Mouse (Mus musculus): ENCODE results near the gene Syt5.
"Not testable (repeated sequence)": the region's sequence is repeated elsewhere in the genome, so short reads cannot be mapped to it uniquely, and the experiment has no call there.

Syt5 gene

DNA sequence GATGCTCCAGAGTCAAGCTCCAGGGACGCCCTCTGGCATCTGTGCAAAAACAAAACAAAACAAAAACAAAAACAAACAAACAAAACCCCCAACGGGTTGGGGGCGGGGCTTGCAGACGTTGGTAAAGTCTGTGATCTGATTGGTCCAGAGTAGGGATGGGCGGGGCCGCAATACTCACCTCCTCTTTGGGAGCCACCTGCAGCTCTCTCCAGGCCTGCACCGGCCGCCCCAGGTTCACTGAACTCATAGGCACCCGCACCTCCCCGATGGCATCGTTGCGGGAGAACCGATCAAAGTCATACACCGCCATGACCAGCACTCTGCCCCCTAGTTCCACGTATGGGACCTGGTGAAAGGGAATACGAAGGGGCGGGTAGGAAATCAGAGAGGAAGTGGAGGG is 5.3 kb downstream of the Syt5 start:
- no peaks in the 10 kb centered on the region for H3K36me3 ChIP-seq (ENCODE audit: insufficient read depth, low read length)
- peaks cover 61% of the 10 kb centered on the region for H3K4me1 ChIP-seq (replicated peaks; ENCODE audit: low read depth, low read length)
- H3K4me3 ChIP-seq (replicated peaks; ENCODE audit: low read length) = peak overlapping the region; percentile 71
- peaks cover 13% of the 10 kb centered on the region for H3K9me3 ChIP-seq (ENCODE audit: low read length)
- TF ChIP-seq POU5F1 (IDR thresholded peaks at IDR 0.05; ENCODE audit: borderline replicate concordance, low read length) = no peak
- no peak for TF ChIP-seq CTCF (conservative IDR thresholded peaks at IDR 0.05; ENCODE audit: low read length)
- TF ChIP-seq NANOG (IDR thresholded peaks at IDR 0.05; ENCODE audit: borderline replicate concordance, low read length) = no peak
- H3K27me3 ChIP-seq (ENCODE audit: insufficient read depth, low read length) = peaks cover 7% of the 10 kb centered on the region; the same call in 1 of the 2 replicates

DNA sequence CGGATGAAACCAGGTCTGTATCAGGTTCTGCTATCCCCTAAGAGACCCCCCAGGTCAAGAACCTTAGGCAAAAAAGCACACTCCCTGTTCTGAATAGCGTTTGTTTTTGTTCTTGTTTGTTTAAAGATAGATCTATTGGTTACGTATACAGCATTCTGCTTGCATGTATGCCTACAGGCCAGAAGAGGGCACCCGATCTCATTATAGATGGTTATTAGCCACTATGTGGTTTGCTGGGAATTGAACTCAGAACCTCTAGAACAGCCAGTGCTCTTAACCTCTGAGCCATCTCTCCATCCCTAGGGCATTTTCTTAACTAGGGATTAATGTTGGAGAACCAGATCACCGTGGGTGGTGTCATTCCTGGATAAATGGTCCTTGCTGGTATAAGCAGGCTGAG is 6.0 kb downstream of the Syt5 start:
- H3K36me3 ChIP-seq (ENCODE audit: insufficient read depth, low read length) = no peaks in the 10 kb centered on the region
- TF ChIP-seq NANOG (IDR thresholded peaks at IDR 0.05; ENCODE audit: borderline replicate concordance, low read length) = no peak
- 0 out of 2 replicates have a peak, but pooled peaks have one; percentile 7 for TF ChIP-seq CTCF (conservative IDR thresholded peaks at IDR 0.05; ENCODE audit: low read length)
- no peak for TF ChIP-seq POU5F1 (IDR thresholded peaks at IDR 0.05; ENCODE audit: borderline replicate concordance, low read length)
- H3K9me3 ChIP-seq (ENCODE audit: low read length) = peaks cover 13% of the 10 kb centered on the region
- H3K27me3 ChIP-seq (ENCODE audit: insufficient read depth, low read length) = peaks cover 2% of the 10 kb centered on the region; the same call in 1 of the 2 replicates
- peaks cover 59% of the 10 kb centered on the region for H3K4me1 ChIP-seq (replicated peaks; ENCODE audit: low read depth, low read length)
- no peak overlapping the region for H3K4me3 ChIP-seq (replicated peaks; ENCODE audit: low read length)

DNA sequence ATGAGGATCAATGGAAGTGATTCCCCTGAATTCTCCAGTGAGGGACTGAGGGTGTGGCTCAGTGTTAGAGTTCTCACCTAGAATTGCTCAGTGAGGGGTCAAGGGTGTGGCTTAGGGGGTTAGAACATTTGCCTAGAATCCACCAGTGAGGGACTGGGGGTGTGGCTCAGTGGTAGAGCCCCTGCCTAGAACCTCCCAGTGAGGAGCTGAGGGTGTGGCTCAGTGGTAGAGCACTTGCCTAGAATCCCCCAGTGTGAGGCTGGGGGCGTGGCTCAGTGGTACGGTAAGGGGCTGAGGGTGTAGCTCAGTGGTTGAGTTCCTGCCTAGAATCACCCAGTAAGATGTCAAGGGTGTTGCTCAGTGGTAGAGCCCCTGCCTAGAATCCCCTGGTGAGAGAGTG is 8.3 kb downstream of the Syt5 start:
- Histone ChIP-seq H3K9me3 (ENCODE audit: low read length) (peaks cover 13% of the 10 kb centered on the region), H3K4me3 (replicated peaks; ENCODE audit: low read length) (no peak overlapping the region), H3K27me3 (ENCODE audit: insufficient read depth, low read length) (no peaks in the 10 kb centered on the region), H3K4me1 (replicated peaks; ENCODE audit: low read depth, low read length) (peaks cover 71% of the 10 kb centered on the region), H3K36me3 (ENCODE audit: insufficient read depth, low read length) (no peaks in the 10 kb centered on the region)
- no peak for TF ChIP-seq POU5F1 (IDR thresholded peaks at IDR 0.05; ENCODE audit: borderline replicate concordance, low read length)
- no peak for TF ChIP-seq CTCF (conservative IDR thresholded peaks at IDR 0.05; ENCODE audit: low read length)
- TF ChIP-seq NANOG (IDR thresholded peaks at IDR 0.05; ENCODE audit: borderline replicate concordance, low read length) = no peak

DNA sequence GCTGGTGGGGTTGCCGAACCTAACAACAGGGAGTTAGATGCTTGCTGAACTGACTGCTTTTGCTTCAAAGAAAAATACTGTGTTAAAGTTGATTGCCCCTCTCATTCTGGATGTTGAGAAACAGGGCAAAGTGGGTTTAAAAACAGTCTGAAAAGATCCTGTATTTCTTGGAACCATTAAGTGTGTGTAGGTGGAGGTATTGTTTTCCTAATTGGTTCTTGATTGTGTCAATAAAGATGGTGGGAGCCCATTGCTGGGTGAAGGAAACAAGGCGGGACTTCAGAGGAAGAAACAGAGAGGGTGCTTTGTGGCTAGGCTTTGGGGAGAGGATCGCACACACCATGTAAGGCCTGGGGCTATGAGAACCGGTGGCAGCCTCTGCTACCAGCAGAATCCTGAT is 10.2 kb downstream of the Syt5 start:
- Histone ChIP-seq H3K4me1 (replicated peaks; ENCODE audit: low read depth, low read length) (peaks cover 69% of the 10 kb centered on the region), H3K36me3 (ENCODE audit: insufficient read depth, low read length) (no peaks in the 10 kb centered on the region)

DNA sequence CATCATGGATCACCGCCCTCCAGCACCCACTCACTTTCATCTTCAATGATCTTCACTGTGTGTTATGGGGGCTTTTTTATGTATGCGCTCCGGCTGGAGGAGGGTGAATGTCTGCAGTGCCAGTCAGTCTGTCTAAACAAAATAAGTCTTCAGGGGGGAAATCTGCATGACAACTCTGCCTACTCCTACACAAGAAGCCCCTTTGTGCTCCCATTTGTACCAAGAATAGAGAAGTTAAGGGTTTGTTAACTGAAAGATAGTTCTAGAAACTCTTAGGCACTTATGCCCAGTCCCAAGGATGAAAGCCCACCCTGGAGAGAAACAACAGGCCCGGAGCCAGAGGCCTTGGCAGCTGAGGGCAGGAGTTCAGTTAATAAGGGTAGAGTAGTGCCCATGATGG is 11.0 kb downstream of the Syt5 start:
- Histone ChIP-seq H3K9me3 (ENCODE audit: low read length) (peaks cover 13% of the 10 kb centered on the region), H3K27me3 (ENCODE audit: insufficient read depth, low read length) (no peaks in the 10 kb centered on the region), H3K4me1 (replicated peaks; ENCODE audit: low read depth, low read length) (peaks cover 76% of the 10 kb centered on the region), H3K4me3 (replicated peaks; ENCODE audit: low read length) (0 out of 2 replicates have a peak overlapping the region, but pooled peaks have one; percentile 29), H3K36me3 (ENCODE audit: insufficient read depth, low read length) (no peaks in the 10 kb centered on the region)
- TF ChIP-seq NANOG (IDR thresholded peaks at IDR 0.05; ENCODE audit: borderline replicate concordance, low read length) (peak; percentile 95), CTCF (conservative IDR thresholded peaks at IDR 0.05; ENCODE audit: low read length) (no peak), POU5F1 (IDR thresholded peaks at IDR 0.05; ENCODE audit: borderline replicate concordance, low read length) (peak; percentile 52; the same call in 1 of the 2 replicates)

More for the DNA sequence above, 10.2 kb downstream of the Syt5 start:
- no peak for TF ChIP-seq POU5F1 (IDR thresholded peaks at IDR 0.05; ENCODE audit: borderline replicate concordance, low read length)
- Histone ChIP-seq H3K27me3 (ENCODE audit: insufficient read depth, low read length) (no peaks in the 10 kb centered on the region), H3K9me3 (ENCODE audit: low read length) (peaks cover 13% of the 10 kb centered on the region), H3K4me3 (replicated peaks; ENCODE audit: low read length) (peak overlapping the region; percentile 53)

DNA sequence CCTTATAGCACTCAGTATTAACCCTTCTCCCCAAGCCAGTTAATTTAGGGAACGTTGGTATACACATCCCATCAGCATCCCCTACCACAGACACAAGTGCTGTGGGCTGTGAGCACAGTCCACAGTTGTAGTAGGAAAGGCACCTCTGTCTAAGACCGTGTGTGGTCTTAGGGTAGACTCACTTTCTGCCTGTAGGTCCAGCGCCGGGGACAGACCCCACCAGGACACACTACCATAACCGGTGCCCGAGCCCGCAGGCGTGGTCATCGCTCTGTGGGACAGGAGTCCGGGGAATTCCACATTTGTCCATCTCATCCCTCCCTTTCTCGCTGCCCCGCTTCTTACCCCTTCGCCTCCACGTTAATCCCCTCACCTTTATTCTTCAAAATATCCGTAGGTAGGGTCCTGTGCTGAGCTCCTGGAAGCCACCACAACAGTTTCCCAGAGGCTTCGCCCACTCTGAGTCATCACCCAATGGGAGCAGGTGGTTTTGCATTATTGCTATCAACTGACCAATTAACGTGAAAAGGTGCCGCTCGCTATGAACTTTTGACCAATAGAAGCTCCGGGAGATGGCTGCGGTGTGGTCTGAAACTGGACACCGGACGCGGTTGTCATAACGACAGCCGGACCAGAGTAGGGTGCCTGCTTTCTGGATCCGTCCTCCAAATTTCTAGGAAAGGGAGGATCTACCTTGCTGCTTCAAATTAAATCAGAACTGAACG is 15.2 kb downstream of the Syt5 start, which contains the start of gene Dnaaf3:
Gene Dnaaf3 (minus strand): TSS at position 449 of the 725 bp plus-strand sequence.
- H3K36me3 ChIP-seq (ENCODE audit: insufficient read depth, low read length) = no peaks in the 10 kb centered on the region
- no peaks in the 10 kb centered on the region for H3K9me3 ChIP-seq (ENCODE audit: low read length)
- TF ChIP-seq CTCF (conservative IDR thresholded peaks at IDR 0.05; ENCODE audit: low read length) (no peak), NANOG (IDR thresholded peaks at IDR 0.05; ENCODE audit: borderline replicate concordance, low read length) (peak; percentile 17; the same call in 1 of the 2 replicates), POU5F1 (IDR thresholded peaks at IDR 0.05; ENCODE audit: borderline replicate concordance, low read length) (no peak)
- peak within 1 kb of the TSS; percentile 79 for H3K4me3 ChIP-seq (replicated peaks; ENCODE audit: low read length)
- no peaks in the 10 kb centered on the region for H3K27me3 ChIP-seq (ENCODE audit: insufficient read depth, low read length)
- H3K4me1 ChIP-seq (replicated peaks; ENCODE audit: low read depth, low read length) = peaks cover 72% of the 10 kb centered on the region

DNA sequence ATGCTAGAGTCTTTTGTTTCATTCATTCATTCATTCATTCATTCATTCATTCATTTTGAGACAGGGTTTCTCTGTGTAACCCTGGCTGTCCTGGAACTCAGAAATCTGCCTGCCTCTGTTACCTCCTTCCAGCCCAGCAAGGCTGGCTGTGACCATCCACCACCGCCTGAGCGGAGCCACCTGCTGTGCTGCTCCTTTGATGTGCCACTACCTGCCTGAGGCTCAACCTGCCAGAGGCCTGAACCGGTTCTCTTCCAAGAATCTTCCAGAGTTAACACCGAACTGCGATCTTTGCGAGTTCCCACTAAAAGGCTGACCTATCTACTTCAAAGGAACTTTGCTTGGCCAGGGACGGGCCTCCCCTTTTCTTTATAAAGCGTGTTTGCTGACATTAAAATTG is 17.2 kb downstream of the Syt5 start:
- not testable (repeated sequence) for H3K36me3 ChIP-seq (ENCODE audit: insufficient read depth, low read length); H3K9me3 ChIP-seq (ENCODE audit: low read length); H3K4me3 ChIP-seq (replicated peaks; ENCODE audit: low read length); H3K27me3 ChIP-seq (ENCODE audit: insufficient read depth, low read length)
- H3K4me1 ChIP-seq (replicated peaks; ENCODE audit: low read depth, low read length) = peaks cover 68% of the 10 kb centered on the region

DNA sequence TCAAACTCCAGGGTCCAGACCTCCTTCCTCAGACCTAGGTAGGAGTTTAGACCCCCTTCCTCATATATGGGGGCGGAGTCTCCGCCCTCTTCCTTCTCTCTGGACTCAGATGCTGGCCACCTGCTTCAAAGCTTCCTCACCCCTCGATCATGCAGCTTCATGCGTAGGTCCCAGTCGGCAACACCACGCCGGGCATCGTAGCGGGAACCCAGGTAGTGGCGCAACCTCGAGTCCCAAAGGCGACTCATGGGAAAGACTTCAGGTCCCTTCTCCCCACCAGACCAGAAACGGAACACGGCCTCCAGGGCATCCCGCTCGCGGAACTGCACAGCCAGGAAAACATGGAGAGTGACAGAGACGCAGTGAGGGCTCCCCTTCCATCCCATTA is 20.0 kb downstream of the Syt5 start:
- Histone ChIP-seq H3K4me3 (replicated peaks; ENCODE audit: low read length) (peak overlapping the region; percentile 73), H3K9me3 (ENCODE audit: low read length) (0 out of 2 replicates have a peak, but pooled peaks cover 3% of the 10 kb centered on the region), H3K36me3 (ENCODE audit: insufficient read depth, low read length) (peaks cover 4% of the 10 kb centered on the region), H3K4me1 (replicated peaks; ENCODE audit: low read depth, low read length) (peaks cover 72% of the 10 kb centered on the region), H3K27me3 (ENCODE audit: insufficient read depth, low read length) (peaks cover 5% of the 10 kb centered on the region; the same call in 1 of the 2 replicates)
- TF ChIP-seq POU5F1 (IDR thresholded peaks at IDR 0.05; ENCODE audit: borderline replicate concordance, low read length) (no peak), CTCF (conservative IDR thresholded peaks at IDR 0.05; ENCODE audit: low read length) (no peak), NANOG (IDR thresholded peaks at IDR 0.05; ENCODE audit: borderline replicate concordance, low read length) (no peak)
